Mouse (Mus musculus) hindbrain, embryonic 14.5 days (tissue): ENCODE measurements at regions not wholly inside any gene's neighbourhood (a gene's known extent, or its start where the extent isn't known, plus 50 kb on each side); places are given as distances from the start of the nearest gene placed in this dataset.
A peak's percentile ranks its signal among the peaks of the same experiment; 100 is the strongest.

ENCODE experiments used
- ATAC-seq: fragments of 200-750 bp; cut with Nextera tagmentation; 2 replicates; pipeline ENCODE4 v1.8.0; 2017; ENCODE audit warnings: moderate number of reproducible peaks, mild to moderate bottlenecking, moderate TSS enrichment, moderate library complexity; ENCODE audit not compliant: low FRiP score
- DNase-seq: peaks from one replicate; pipeline ENCODE4 v3.0.0-alpha.2; 2015; ENCODE audit warnings: low spot score
- H3K27ac ChIP-seq: fragments of 300-500 bp; sonication (generic); 2 replicates; pipeline ENCODE4 v1.5.1; 2014; ENCODE audit warnings: mild to moderate bottlenecking, moderate library complexity
- H3K27me3 ChIP-seq: fragments of 300-500 bp; sonication (generic); 2 replicates; pipeline ENCODE4 v1.6.1; 2014; ENCODE audit warnings: mild to moderate bottlenecking, low read length, mixed read lengths; ENCODE audit not compliant: control insufficient read depth, insufficient read depth
- H3K36me3 ChIP-seq: fragments of 300-500 bp; sonication (generic); replicated peaks from 2 replicates; pipeline ENCODE4 v1.6.1; 2014; ENCODE audit not compliant: control insufficient read depth, insufficient read depth
- H3K4me1 ChIP-seq: fragments of 300-500 bp; sonication (generic); replicated peaks from 2 replicates; pipeline ENCODE4 v1.6.1; 2014; ENCODE audit warnings: antibody characterized with exemption, low read length, mixed read lengths; ENCODE audit not compliant: control insufficient read depth, insufficient read depth
- H3K4me2 ChIP-seq: fragments of 300-500 bp; sonication (generic); replicated peaks from 2 replicates; pipeline ENCODE4 v1.6.1; 2014; ENCODE audit warnings: mild to moderate bottlenecking, moderate library complexity
- H3K4me3 ChIP-seq: fragments of 300-500 bp; sonication (generic); replicated peaks from 2 replicates; pipeline ENCODE4 v1.5.1; 2014; ENCODE audit warnings: mild to moderate bottlenecking, low read length
- H3K9ac ChIP-seq: fragments of 300-500 bp; sonication (generic); 2 replicates; pipeline ENCODE4 v1.6.1; 2014
- H3K9me3 ChIP-seq: fragments of 300-500 bp; sonication (generic); 2 replicates; pipeline ENCODE4 v1.6.1; 2016; ENCODE audit warnings: low read length; ENCODE audit not compliant: control insufficient read depth
- WGBS: fragments of 180-500 bp; shearing (Covaris S2); extraction: QIAGEN DNeasy Blood & Tissue Kit; methylation state at CpG from one replicate; pipeline ENCODE4 v1.1.7; 2014; 5-methylcytosine and 5-hydroxymethylcytosine counted together

DNA sequence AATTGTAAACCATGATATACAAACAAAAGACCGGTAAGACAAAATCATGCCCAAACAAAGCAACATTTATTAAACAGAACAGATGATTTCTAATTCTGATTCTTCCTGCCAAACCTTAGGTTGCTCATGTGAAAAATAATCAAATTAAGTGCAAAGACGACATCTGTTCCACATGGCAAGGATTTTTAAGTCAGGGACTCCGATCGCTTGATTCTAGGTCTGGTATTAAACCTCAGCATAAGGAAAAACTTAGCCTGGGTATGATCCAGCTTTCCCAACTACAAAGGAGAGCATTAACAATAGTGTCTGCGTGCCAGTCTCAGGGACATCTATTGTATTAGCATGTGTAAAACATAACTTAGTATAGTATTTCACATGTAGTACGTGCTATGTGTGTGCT is 181.8 kb upstream of the Rnpc3 start:
- Histone ChIP-seq H3K4me1 (no peaks in the 10 kb centered on the region), H3K36me3 (no peaks in the 10 kb centered on the region), H3K27me3 (no peaks in the 10 kb centered on the region), H3K4me2 (no peak overlapping the region), H3K9ac (no peak overlapping the region), H3K4me3 (no peak overlapping the region), H3K9me3 (no peaks in the 10 kb centered on the region), H3K27ac (no peak overlapping the region)
- ATAC-seq (no peak), DNase-seq (no peak)
- WGBS = 79% methylated on average over 6 of the region's 6 CpGs

GRCm38 (mm10) chr3:113859421-113859820 is 170.9 kb upstream of the Col11a1 start:
- WGBS = 64% methylated on average over 1 of the region's 1 CpGs
- no peak for DNase-seq
- ATAC-seq = no peak
- Histone ChIP-seq H3K27me3 (no peaks in the 10 kb centered on the region), H3K4me3 (no peak overlapping the region), H3K4me2 (no peak overlapping the region), H3K36me3 (no peaks in the 10 kb centered on the region), H3K27ac (no peak overlapping the region), H3K9ac (no peak overlapping the region), H3K9me3 (no peaks in the 10 kb centered on the region), H3K4me1 (no peaks in the 10 kb centered on the region)

DNA sequence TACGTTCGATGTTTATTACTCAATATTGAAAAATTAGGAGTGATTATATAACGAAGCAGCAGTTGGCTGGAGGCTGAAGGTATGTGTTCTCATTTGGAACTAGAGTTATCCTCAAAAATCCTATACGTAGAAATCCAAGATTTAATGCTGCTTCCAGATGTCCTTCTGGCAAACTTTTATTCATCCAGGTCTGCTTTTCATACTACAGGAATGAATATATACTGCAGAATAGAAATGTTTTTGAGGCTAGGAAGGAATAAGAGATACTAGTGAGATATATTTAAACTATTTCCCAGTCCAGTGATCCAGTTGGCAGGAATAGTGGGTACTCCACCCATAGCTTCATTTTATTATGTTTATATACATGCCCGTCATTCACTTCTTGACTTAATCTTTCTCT is 170.3 kb upstream of the Col11a1 start:
- Histone ChIP-seq H3K9ac (no peak overlapping the region), H3K4me3 (no peak overlapping the region), H3K36me3 (no peaks in the 10 kb centered on the region), H3K9me3 (no peaks in the 10 kb centered on the region), H3K27ac (no peak overlapping the region), H3K4me2 (no peak overlapping the region), H3K27me3 (no peaks in the 10 kb centered on the region), H3K4me1 (no peaks in the 10 kb centered on the region)
- no peak for ATAC-seq
- no peak for DNase-seq
- 85% methylated on average over 5 of the region's 5 CpGs for WGBS

GRCm38 (mm10) chr3:113860426-113860825 is 169.9 kb upstream of the Col11a1 start:
- no peaks in the 10 kb centered on the region for H3K4me1 ChIP-seq
- H3K4me2 ChIP-seq = no peak overlapping the region
- DNase-seq (no peak), ATAC-seq (no peak)
- H3K36me3 ChIP-seq = no peaks in the 10 kb centered on the region
- no peaks in the 10 kb centered on the region for H3K27me3 ChIP-seq
- H3K4me3 ChIP-seq = no peak overlapping the region
- no peak overlapping the region for H3K9ac ChIP-seq
- no peak overlapping the region for H3K27ac ChIP-seq
- no peaks in the 10 kb centered on the region for H3K9me3 ChIP-seq

GRCm38 (mm10) chr3:113873226-113873625 is 157.1 kb upstream of the Col11a1 start:
- H3K9me3 ChIP-seq = no peaks in the 10 kb centered on the region
- H3K4me3 ChIP-seq = no peak overlapping the region
- 86% methylated on average over 4 of the region's 4 CpGs for WGBS
- H3K4me1 ChIP-seq = no peaks in the 10 kb centered on the region
- H3K4me2 ChIP-seq = no peak overlapping the region
- H3K27ac ChIP-seq = no peak overlapping the region
- H3K36me3 ChIP-seq = no peaks in the 10 kb centered on the region
- H3K27me3 ChIP-seq = no peaks in the 10 kb centered on the region
- no peak overlapping the region for H3K9ac ChIP-seq
- ATAC-seq = no peak
- no peak for DNase-seq

- H3K4me1 ChIP-seq = no peaks in the 10 kb centered on the region
- H3K36me3 ChIP-seq = no peaks in the 10 kb centered on the region
- H3K9me3 ChIP-seq = no peaks in the 10 kb centered on the region
- no peak overlapping the region for H3K27ac ChIP-seq
- no peaks in the 10 kb centered on the region for H3K27me3 ChIP-seq
- H3K4me3 ChIP-seq = no peak overlapping the region
- 72% methylated on average over 1 of the region's 1 CpGs for WGBS
- ATAC-seq = no peak
- H3K9ac ChIP-seq = no peak overlapping the region
- DNase-seq = no peak
- H3K4me2 ChIP-seq = no peak overlapping the region
These were observed 125.2 kb upstream of the Col11a1 start for GRCm38 (mm10) chr3:113905162-113905561.

GRCm38 (mm10) chr3:113919350-113920179 is 110.8 kb upstream of the Col11a1 start:
- Histone ChIP-seq H3K9ac (no peak overlapping the region), H3K4me2 (no peak overlapping the region), H3K4me1 (no peaks in the 10 kb centered on the region), H3K27me3 (no peaks in the 10 kb centered on the region), H3K36me3 (no peaks in the 10 kb centered on the region), H3K27ac (peak overlapping the region; percentile 47; the same call in 1 of the 2 replicates), H3K4me3 (no peak overlapping the region), H3K9me3 (no peaks in the 10 kb centered on the region)
- peak; percentile 82 for ATAC-seq
- WGBS = 90% methylated on average over 2 of the region's 2 CpGs
- DNase-seq = peak; percentile 34

GRCm38 (mm10) chr3:113931553-113931952 is 98.8 kb upstream of the Col11a1 start:
- ATAC-seq (no peak), DNase-seq (no peak)
- Histone ChIP-seq H3K4me1 (no peaks in the 10 kb centered on the region), H3K9ac (no peak overlapping the region), H3K36me3 (no peaks in the 10 kb centered on the region), H3K4me2 (no peak overlapping the region), H3K9me3 (no peaks in the 10 kb centered on the region), H3K4me3 (no peak overlapping the region), H3K27ac (no peak overlapping the region), H3K27me3 (no peaks in the 10 kb centered on the region)
- 74% methylated on average over 3 of the region's 3 CpGs for WGBS

GRCm38 (mm10) chr3:113950501-113950900 is 79.8 kb upstream of the Col11a1 start:
- DNase-seq = no peak
- no peak overlapping the region for H3K4me3 ChIP-seq
- no peak overlapping the region for H3K9ac ChIP-seq
- 84% methylated on average over 5 of the region's 5 CpGs for WGBS
- H3K27me3 ChIP-seq = no peaks in the 10 kb centered on the region
- no peak overlapping the region for H3K27ac ChIP-seq
- no peak overlapping the region for H3K4me2 ChIP-seq
- H3K36me3 ChIP-seq = no peaks in the 10 kb centered on the region
- H3K4me1 ChIP-seq = no peaks in the 10 kb centered on the region
- no peak for ATAC-seq
- H3K9me3 ChIP-seq = no peaks in the 10 kb centered on the region

DNA sequence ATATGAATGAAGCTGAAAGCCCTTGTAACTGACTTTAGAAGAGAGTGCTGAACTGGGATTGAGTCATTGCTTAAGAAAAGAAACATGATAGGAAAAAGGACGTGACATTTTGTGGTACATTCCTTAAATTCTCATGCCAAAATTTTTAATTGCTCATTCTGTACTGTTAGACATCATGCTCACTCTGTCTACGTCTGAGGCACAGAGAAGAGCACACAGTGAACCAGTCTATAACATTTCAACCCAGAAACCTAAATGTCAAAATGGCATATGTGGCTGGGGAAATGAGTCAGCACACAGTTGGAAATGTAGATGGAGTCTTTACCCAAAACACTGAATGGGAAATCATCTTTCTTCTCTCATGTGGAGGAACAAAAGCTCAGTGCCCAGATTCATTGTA is 77.9 kb upstream of the Col11a1 start:
- Histone ChIP-seq H3K4me3 (no peak overlapping the region), H3K36me3 (no peaks in the 10 kb centered on the region), H3K9ac (no peak overlapping the region), H3K9me3 (no peaks in the 10 kb centered on the region), H3K27me3 (no peaks in the 10 kb centered on the region), H3K4me1 (no peaks in the 10 kb centered on the region), H3K4me2 (no peak overlapping the region), H3K27ac (no peak overlapping the region)
- no peak for ATAC-seq
- WGBS = 76% methylated on average over 2 of the region's 2 CpGs
- no peak for DNase-seq
